Mouse (Mus musculus): Measurements from ENCODE around the gene Ttc29.

- TF ChIP-seq CTCF (IDR thresholded peaks at IDR 0.05; ENCODE audit: insufficient read depth, low read depth, low read length) (no peak), POLR2A (IDR thresholded peaks at IDR 0.05; ENCODE audit: insufficient read depth, low read depth, low read length) (no peak)
Observed at GRCm38 (mm10) chr8:78307131-78307530, 94.0 kb downstream of the Ttc29 start.
